Mouse (Mus musculus): Measurements from ENCODE around the gene Lonrf3. TPM values are rescaled to one million over a fixed set of nuclear protein-coding genes. Genes with fewer than 3 reads are reported as not detected.

Lonrf3 gene
- under 1 TPM in 1 of 2 experiments, not detected in 1; 0.21 TPM for polyA plus RNA-seq (2017; shearing (Covaris generic))

DNA sequence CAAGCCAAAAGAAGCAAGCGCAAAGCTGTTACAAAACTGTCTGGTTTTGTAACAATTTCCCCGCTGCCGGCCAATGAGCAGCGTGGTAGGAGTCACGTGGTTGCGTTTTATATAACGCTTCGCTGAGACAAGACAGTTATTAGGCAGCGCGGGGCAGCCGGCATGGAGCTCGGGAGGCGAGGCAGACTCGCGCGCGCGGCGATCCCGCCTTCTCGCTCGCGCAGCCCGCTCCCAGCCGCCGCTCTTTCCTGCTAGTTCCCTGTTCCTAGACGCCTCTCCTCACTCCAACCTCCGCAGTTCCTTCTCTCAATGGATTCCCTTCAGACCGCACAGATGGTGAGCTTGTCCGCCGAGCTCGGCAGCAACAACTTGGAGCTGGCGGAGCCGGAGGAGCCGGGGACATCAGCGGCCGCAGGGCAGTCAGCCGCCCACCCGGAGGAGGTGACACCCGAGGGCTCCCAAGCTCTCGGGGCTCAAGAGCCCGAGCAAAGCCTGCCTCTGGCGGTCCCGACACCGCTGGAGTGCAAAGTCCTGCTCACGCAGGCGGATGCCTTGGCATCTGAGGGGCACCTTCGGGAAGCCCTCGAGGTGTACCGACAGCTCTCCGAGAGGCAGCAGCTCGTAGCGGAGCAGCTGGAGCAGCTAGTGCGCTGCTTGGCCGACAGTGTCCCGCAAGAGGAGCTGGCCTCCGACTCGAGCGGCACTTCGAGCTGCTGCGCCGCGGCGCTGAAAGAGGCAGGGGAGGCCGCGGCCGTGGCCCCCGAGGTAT lies at the start of gene Lonrf3:
TSS of gene Lonrf3 (plus strand) at position 83 of the 769 bp plus-strand sequence.

DNA sequence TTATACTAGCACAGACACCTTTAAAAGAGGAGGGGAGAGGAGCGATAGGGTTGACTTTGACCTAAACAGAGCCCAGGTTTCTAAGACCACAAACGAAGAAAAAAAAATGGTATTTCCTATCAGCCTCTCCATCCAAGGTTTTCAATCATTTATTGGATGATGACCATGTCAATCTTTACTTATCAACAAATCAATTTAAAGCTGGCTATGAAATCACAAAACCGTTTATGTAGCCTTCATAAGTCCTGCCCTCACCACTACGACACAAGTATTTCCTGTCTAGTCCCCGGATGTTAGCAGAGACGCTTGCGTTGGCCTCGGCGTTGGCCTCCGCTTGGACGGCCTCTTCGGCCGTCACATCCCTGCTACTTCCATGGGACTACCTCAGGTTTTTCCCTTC lies 72.8 kb downstream of the Lonrf3 start, which contains the start of gene Gm6268:
TSS of gene Gm6268 (plus strand) at position 301 of the 400 bp plus-strand sequence.

Other genes starting within 250 kb of the Lonrf3 start
- gene Il13ra1, start 216.2 kb upstream of the Lonrf3 start, polyA plus RNA-seq (2017; shearing (Covaris generic)): 1 to 10 TPM in 1 of 2 experiments, under 1 TPM in 1; 0.95 to 2.2 TPM
- under 1 TPM in 1 of 2 experiments, not detected in 1; 0.77 TPM for gene Zcchc12, start 132.4 kb upstream of the Lonrf3 start, polyA plus RNA-seq (2017; shearing (Covaris generic))
- gene Gm6268, start 72.9 kb downstream of the Lonrf3 start, polyA plus RNA-seq (2017; shearing (Covaris generic)): not detected
- gene Gm14569, start 163.5 kb downstream of the Lonrf3 start, polyA plus RNA-seq (2017; shearing (Covaris generic)): not detected

Data from activated CD4-positive, CD25-positive, alpha-beta regulatory T cell (primary cell).